Mouse (Mus musculus) sigmoid colon, adult 10 weeks (tissue): ENCODE data around the gene Hk2. TPM values are rescaled to one million over a fixed set of nuclear protein-coding genes. Genes with fewer than 3 reads are reported as not detected.

Experiments
- polyA plus RNA-seq: library from polyadenylated mRNA; stranded (reverse); fragments of 350-450 nt; fragmentation: Illumina TruSeq; extraction: RNeasy Lipid Tissue Mini Kit (QIAGEN cat#74804); gene quantifications from one replicate; pipeline ENCODE4 v1.2.3, GENCODE M21; 2014; ENCODE audit warnings: low read depth, low replicate concordance

Gene Hk2
- 106 TPM for polyA plus RNA-seq

DNA sequence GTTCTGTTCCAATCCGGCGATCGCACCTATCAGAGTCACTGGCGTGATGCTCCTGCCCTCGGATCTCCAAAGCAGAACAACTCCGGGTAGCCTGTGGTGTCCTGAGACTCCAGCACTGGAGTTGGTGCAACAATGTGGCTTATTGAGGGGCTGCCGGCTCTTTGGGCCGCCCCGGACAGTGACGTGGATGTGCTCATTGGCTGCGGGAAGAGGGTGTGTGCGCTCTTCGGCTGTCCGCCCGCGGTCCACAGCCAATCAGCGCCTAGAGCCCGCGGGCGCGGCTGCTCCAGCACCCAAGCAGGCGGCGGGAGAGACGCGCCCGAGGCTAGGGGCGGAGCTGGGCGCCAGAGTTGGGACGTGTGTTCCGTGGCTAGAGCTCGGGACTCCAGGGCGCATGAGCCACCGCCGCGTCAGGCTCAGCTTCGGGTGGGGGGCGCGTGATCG lies at the start of gene Hk2:
Gene Hk2 (minus strand): TSS at position 134 of the 444 bp plus-strand sequence.

DNA sequence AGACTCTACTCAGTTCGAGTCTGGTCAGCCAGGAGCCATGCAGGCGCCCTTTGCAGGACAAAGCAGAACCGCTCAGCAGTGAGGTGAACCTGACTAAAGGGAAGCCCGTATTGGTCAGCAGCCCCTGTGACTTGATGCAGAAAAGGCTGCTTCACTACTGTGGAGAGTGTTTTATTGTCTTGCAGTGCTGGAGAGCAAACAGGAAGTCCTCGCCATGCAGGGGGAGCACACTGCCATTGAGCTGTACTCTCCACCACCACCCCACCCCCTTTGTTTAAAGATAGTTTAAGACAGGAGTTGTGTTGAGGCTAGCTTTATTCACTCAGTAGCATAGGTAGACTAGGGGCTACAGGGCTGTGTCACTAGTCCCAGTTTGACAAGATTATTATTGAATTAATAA lies 69.0 kb downstream of the Hk2 start, which contains the start of gene Pole4:
Gene Pole4 (minus strand): TSS at position 145 of the 400 bp plus-strand sequence.

Other genes starting within 250 kb of the Hk2 start
- 110 TPM for gene Pole4, start 69.1 kb downstream of the Hk2 start, polyA plus RNA-seq
- gene Sema4f, start 165.3 kb upstream of the Hk2 start, polyA plus RNA-seq, result not detected
- 0.22 TPM for gene M1ap, start 172.4 kb upstream of the Hk2 start, polyA plus RNA-seq